Mouse (Mus musculus) liver, embryonic 11.5 days (tissue): ENCODE measurements at regions not wholly inside any gene's neighbourhood (a gene's known extent, or its start where the extent isn't known, plus 50 kb on each side); places are given as distances from the start of the nearest gene placed in this dataset.

Experiments
- ATAC-seq: fragments of 200-750 bp; cut with Nextera tagmentation; replicated peaks from 2 replicates; pipeline ENCODE4 v1.8.0; 2017; ENCODE audit warnings: moderate number of reproducible peaks, mild to moderate bottlenecking, moderate TSS enrichment, moderate library complexity; ENCODE audit not compliant: low FRiP score
- DNase-seq: peaks from one replicate; pipeline ENCODE4 v3.0.0-alpha.2; 2017; ENCODE audit warnings: low spot score
- H3K27ac ChIP-seq: fragments of 300-500 bp; sonication (generic); 2 replicates; pipeline ENCODE4 v1.5.1; 2014; ENCODE audit warnings: mild to moderate bottlenecking, low read depth, low read length, control low read depth
- H3K27me3 ChIP-seq: fragments of 300-500 bp; sonication (generic); replicated peaks from 2 replicates; pipeline ENCODE4 v1.6.1; 2014; ENCODE audit warnings: low read length, mixed read lengths; ENCODE audit not compliant: control insufficient read depth, insufficient read depth
- H3K36me3 ChIP-seq: fragments of 300-500 bp; sonication (generic); 2 replicates; pipeline ENCODE4 v1.6.1; 2014; ENCODE audit warnings: mild to moderate bottlenecking, low read length, moderate library complexity, mixed read lengths; ENCODE audit not compliant: control insufficient read depth, insufficient read depth
- H3K4me1 ChIP-seq: fragments of 300-500 bp; sonication (generic); replicated peaks from 2 replicates; pipeline ENCODE4 v1.6.1; 2014; ENCODE audit warnings: low read length, mixed read lengths; ENCODE audit not compliant: control insufficient read depth, insufficient read depth
- H3K4me2 ChIP-seq: fragments of 300-500 bp; sonication (generic); 2 replicates; pipeline ENCODE4 v1.6.1; 2014; ENCODE audit warnings: mild to moderate bottlenecking, control low read depth, moderate library complexity
- H3K4me3 ChIP-seq: fragments of 300-500 bp; sonication (generic); 2 replicates; pipeline ENCODE4 v1.5.1; 2014; ENCODE audit warnings: low read depth, low read length, control low read depth
- H3K9ac ChIP-seq: fragments of 300-500 bp; sonication (generic); 2 replicates; pipeline ENCODE4 v1.6.1; 2014; ENCODE audit warnings: low read depth, low read length, control low read depth
- H3K9me3 ChIP-seq: fragments of 300-500 bp; sonication (generic); 2 replicates; pipeline ENCODE4 v1.6.1; 2016; ENCODE audit warnings: low read length, inconsistent platforms, mixed read lengths; ENCODE audit not compliant: control insufficient read depth
- WGBS: fragments of 180-500 bp; shearing (Covaris S2); extraction: QIAGEN DNeasy Blood & Tissue Kit; methylation state at CpG from one replicate; pipeline ENCODE4 v1.1.7; 2014; 5-methylcytosine and 5-hydroxymethylcytosine counted together

DNA sequence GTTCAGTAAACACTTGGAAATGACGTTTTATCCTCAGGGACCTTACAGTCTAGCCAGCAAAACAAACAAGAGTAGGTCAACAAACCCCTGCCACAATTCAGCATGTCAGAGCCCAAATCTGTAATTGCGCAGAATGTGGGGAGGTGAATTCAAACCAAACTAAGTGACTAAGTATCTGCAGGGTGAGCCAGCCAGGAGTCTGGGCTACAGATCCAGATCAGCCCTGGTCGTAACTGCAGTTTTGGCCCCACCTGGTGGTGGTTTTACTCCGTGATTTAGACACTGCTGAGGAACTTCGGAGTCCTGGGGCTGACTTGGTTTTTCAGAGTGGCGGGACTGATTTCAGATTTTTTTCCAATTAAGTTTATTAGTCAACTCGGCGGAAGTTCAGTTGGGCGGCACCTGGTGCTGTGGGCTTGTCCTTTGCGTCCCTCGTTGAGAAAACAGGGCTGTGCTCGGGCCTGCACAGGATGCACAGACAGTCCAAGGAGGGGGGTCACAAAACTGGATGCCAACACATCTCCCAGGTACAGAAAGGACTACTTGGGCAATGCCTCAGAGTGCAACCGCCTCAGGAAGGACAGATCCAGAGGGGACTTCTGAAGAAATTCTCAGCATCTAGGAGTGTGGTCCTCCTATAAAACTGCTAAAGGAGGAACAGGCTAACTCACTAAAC lies 107.6 kb upstream of the 1700066M21Rik start:
- H3K4me2 ChIP-seq: no peak overlapping the region
- no peak overlapping the region for H3K27ac ChIP-seq
- H3K36me3 ChIP-seq: no peaks in the 10 kb centered on the region
- WGBS: 45% methylated on average over 13 of the region's 13 CpGs
- H3K9ac ChIP-seq: no peak overlapping the region
- H3K9me3 ChIP-seq: no peaks in the 10 kb centered on the region
- DNase-seq (peak; percentile 36), ATAC-seq (no peak)
- H3K4me1 ChIP-seq: no peaks in the 10 kb centered on the region
- H3K27me3 ChIP-seq: no peaks in the 10 kb centered on the region
- no peak overlapping the region for H3K4me3 ChIP-seq

GRCm38 (mm10) chr1:57272593-57272992 lies 104.8 kb upstream of the 1700066M21Rik start:
- 85% methylated on average over 5 of the region's 5 CpGs for WGBS
- no peak overlapping the region for H3K9ac ChIP-seq
- no peak overlapping the region for H3K4me2 ChIP-seq
- no peak overlapping the region for H3K4me3 ChIP-seq
- ATAC-seq (no peak), DNase-seq (no peak)
- H3K4me1 ChIP-seq: no peaks in the 10 kb centered on the region
- no peak overlapping the region for H3K27ac ChIP-seq
- no peaks in the 10 kb centered on the region for H3K9me3 ChIP-seq
- H3K27me3 ChIP-seq: no peaks in the 10 kb centered on the region
- no peaks in the 10 kb centered on the region for H3K36me3 ChIP-seq

GRCm38 (mm10) chr1:57281549-57281948 lies 95.9 kb upstream of the 1700066M21Rik start:
- 82% methylated on average over 3 of the region's 3 CpGs for WGBS
- Histone ChIP-seq H3K4me1 (no peaks in the 10 kb centered on the region), H3K36me3 (no peaks in the 10 kb centered on the region), H3K9me3 (no peaks in the 10 kb centered on the region), H3K27me3 (no peaks in the 10 kb centered on the region), H3K4me3 (no peak overlapping the region), H3K4me2 (no peak overlapping the region), H3K27ac (no peak overlapping the region), H3K9ac (no peak overlapping the region)
- no peak for ATAC-seq
- DNase-seq: no peak

GRCm38 (mm10) chr1:57296186-57296585 lies 81.2 kb upstream of the 1700066M21Rik start:
- no peak for DNase-seq
- H3K27me3 ChIP-seq: no peaks in the 10 kb centered on the region

DNA sequence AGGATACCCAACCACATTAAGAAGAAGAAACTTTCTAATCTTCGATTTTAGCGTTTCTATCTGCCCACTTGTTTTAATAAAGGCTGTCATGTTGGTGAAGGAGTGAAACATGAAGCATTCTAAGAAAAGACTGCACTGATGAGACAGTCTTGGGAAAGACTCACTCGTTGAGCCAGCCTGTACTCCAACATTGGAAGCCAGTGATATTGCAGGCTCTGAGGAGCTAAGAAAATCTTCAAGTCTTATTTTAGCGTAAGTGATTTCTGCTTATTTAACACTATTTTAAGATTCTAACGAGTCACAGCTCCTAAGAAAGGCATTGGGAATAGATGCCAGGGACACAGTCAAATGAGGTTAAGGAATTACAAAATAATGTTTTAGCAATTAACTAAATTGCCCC lies 78.9 kb upstream of the 1700066M21Rik start:
- H3K27me3 ChIP-seq: no peaks in the 10 kb centered on the region
- no peak overlapping the region for H3K27ac ChIP-seq
- H3K9me3 ChIP-seq: no peaks in the 10 kb centered on the region
- no peak for ATAC-seq
- no peak for DNase-seq
- no peaks in the 10 kb centered on the region for H3K4me1 ChIP-seq
- no peak overlapping the region for H3K4me2 ChIP-seq
- no peak overlapping the region for H3K9ac ChIP-seq
- H3K36me3 ChIP-seq: no peaks in the 10 kb centered on the region
- H3K4me3 ChIP-seq: no peak overlapping the region
- WGBS: 67% methylated on average over 5 of the region's 5 CpGs

More at GRCm38 (mm10) chr1:57296186-57296585, 81.2 kb upstream of the 1700066M21Rik start:
- Histone ChIP-seq H3K9ac (no peak overlapping the region), H3K4me3 (no peak overlapping the region), H3K9me3 (no peaks in the 10 kb centered on the region), H3K4me1 (no peaks in the 10 kb centered on the region), H3K27ac (no peak overlapping the region), H3K4me2 (no peak overlapping the region), H3K36me3 (no peaks in the 10 kb centered on the region)
- WGBS: 92% methylated on average over 1 of the region's 1 CpGs
- ATAC-seq: no peak

GRCm38 (mm10) chr1:57301260-57301979 lies 76.0 kb upstream of the 1700066M21Rik start:
- no peak for DNase-seq
- no peaks in the 10 kb centered on the region for H3K27me3 ChIP-seq
- H3K9ac ChIP-seq: no peak overlapping the region
- WGBS: 71% methylated on average over 8 of the region's 8 CpGs
- H3K4me2 ChIP-seq: no peak overlapping the region
- H3K36me3 ChIP-seq: no peaks in the 10 kb centered on the region
- H3K9me3 ChIP-seq: no peaks in the 10 kb centered on the region
- no peak for ATAC-seq
- H3K27ac ChIP-seq: no peak overlapping the region
- H3K4me3 ChIP-seq: no peak overlapping the region
- no peaks in the 10 kb centered on the region for H3K4me1 ChIP-seq

DNA sequence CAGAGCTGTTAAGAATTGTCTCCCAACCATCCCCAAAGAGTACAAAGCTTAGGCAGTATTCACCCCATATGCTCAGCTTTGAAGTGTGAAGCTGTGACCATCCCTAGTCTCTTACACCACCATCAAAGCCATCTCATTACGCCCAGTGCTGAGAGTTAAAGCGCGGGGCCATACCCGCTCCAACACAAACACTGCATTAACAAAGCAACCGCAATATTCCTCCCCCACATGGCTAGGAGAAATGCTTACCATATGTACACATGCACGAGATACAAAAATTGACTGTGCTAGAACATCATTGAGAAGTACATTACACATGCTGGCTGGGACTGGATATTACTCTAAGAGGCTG lies 75.5 kb upstream of the 1700066M21Rik start:
- no peak overlapping the region for H3K27ac ChIP-seq
- ATAC-seq (no peak), DNase-seq (no peak)
- H3K4me1 ChIP-seq: no peaks in the 10 kb centered on the region
- no peaks in the 10 kb centered on the region for H3K9me3 ChIP-seq
- 81% methylated on average over 6 of the region's 6 CpGs for WGBS
- H3K4me2 ChIP-seq: no peak overlapping the region
- H3K9ac ChIP-seq: no peak overlapping the region
- H3K4me3 ChIP-seq: no peak overlapping the region
- no peaks in the 10 kb centered on the region for H3K27me3 ChIP-seq
- no peaks in the 10 kb centered on the region for H3K36me3 ChIP-seq

GRCm38 (mm10) chr1:57304757-57305156 lies 72.7 kb upstream of the 1700066M21Rik start:
- Histone ChIP-seq H3K4me3 (no peak overlapping the region), H3K27ac (no peak overlapping the region), H3K4me2 (no peak overlapping the region), H3K9me3 (no peaks in the 10 kb centered on the region), H3K4me1 (no peaks in the 10 kb centered on the region), H3K36me3 (no peaks in the 10 kb centered on the region), H3K9ac (no peak overlapping the region), H3K27me3 (no peaks in the 10 kb centered on the region)
- WGBS: 78% methylated on average over 2 of the region's 2 CpGs
- ATAC-seq (no peak), DNase-seq (no peak)

- 81% methylated on average over 2 of the region's 2 CpGs for WGBS
- Histone ChIP-seq H3K4me1 (no peaks in the 10 kb centered on the region), H3K27ac (no peak overlapping the region), H3K4me2 (no peak overlapping the region), H3K9ac (no peak overlapping the region), H3K27me3 (no peaks in the 10 kb centered on the region), H3K9me3 (no peaks in the 10 kb centered on the region), H3K36me3 (no peaks in the 10 kb centered on the region), H3K4me3 (no peak overlapping the region)
- no peak for DNase-seq
- ATAC-seq: no peak
Measured at GRCm38 (mm10) chr1:57322535-57322934, 54.9 kb upstream of the 1700066M21Rik start.
